Mouse (Mus musculus): Measurements from ENCODE around the gene Irak1. TPM values are rescaled to one million over a fixed set of nuclear protein-coding genes. Genes with fewer than 3 reads are reported as not detected.

Irak1 gene
- polyA plus RNA-seq, 1 experiment from 2014 or later = 56.9 TPM

MicroRNAs within 50 kb of the gene (microRNA counts, 519-probe panel; counts per million panel counts)
- not detected for microRNA mmu-miR-718

Small RNAs within 50 kb of the gene (microRNA-seq; reads per million reads assigned to microRNA genes)
- 2.8 reads per million, percentile 6 among the genes with 10 or more reads in this experiment for gene Mir5132
- gene Mir718 = not detected

Other genes starting within 250 kb of the Irak1 start
- 1.1 and 1.4 TPM in 2 replicates for gene Srpk3, start 249.5 kb downstream of the Irak1 start, polyA plus RNA-seq (2016; fragmentation: Nextera tagmentation; extraction: Ambion mirVana)
- gene Idh3g, start 237.0 kb downstream of the Irak1 start, polyA plus RNA-seq (2016; fragmentation: Nextera tagmentation; extraction: Ambion mirVana) = 166 and 169 TPM in 2 replicates
- 118 and 119 TPM in 2 replicates for gene Ssr4, start 236.9 kb downstream of the Irak1 start, polyA plus RNA-seq (2016; fragmentation: Nextera tagmentation; extraction: Ambion mirVana)
- 2.4 and 2.5 TPM in 2 replicates for gene Pdzd4, start 198.9 kb downstream of the Irak1 start, polyA plus RNA-seq (2016; fragmentation: Nextera tagmentation; extraction: Ambion mirVana)
- 0.30 and 0.34 TPM in 2 replicates for gene Avpr2, start 131.8 kb downstream of the Irak1 start, polyA plus RNA-seq (2016; fragmentation: Nextera tagmentation; extraction: Ambion mirVana)
- gene L1cam, start 127.8 kb downstream of the Irak1 start, polyA plus RNA-seq (2016; fragmentation: Nextera tagmentation; extraction: Ambion mirVana) = 34.9 and 42.6 TPM in 2 replicates
- 2.6 and 2.8 TPM in 2 replicates for gene Arhgap4, start 102.0 kb downstream of the Irak1 start, polyA plus RNA-seq (2016; fragmentation: Nextera tagmentation; extraction: Ambion mirVana)
- 119 and 123 TPM in 2 replicates for gene Naa10, start 102.0 kb downstream of the Irak1 start, polyA plus RNA-seq (2016; fragmentation: Nextera tagmentation; extraction: Ambion mirVana)
- 13.4 and 14.9 TPM in 2 replicates for gene Renbp, start 93.1 kb downstream of the Irak1 start, polyA plus RNA-seq (2016; fragmentation: Nextera tagmentation; extraction: Ambion mirVana)
- gene Hcfc1, start 57.6 kb downstream of the Irak1 start, polyA plus RNA-seq (2016; fragmentation: Nextera tagmentation; extraction: Ambion mirVana) = 81.9 and 88.5 TPM in 2 replicates
- gene Opn1mw, start 103.5 kb upstream of the Irak1 start, polyA plus RNA-seq (2016; fragmentation: Nextera tagmentation; extraction: Ambion mirVana) = not detected in 2 replicates
- gene Mecp2, start 111.4 kb upstream of the Irak1 start, polyA plus RNA-seq (2016; fragmentation: Nextera tagmentation; extraction: Ambion mirVana) = 17.8 and 19.7 TPM in 2 replicates
- not detected in 2 replicates for gene Tex28, start 143.9 kb upstream of the Irak1 start, polyA plus RNA-seq (2016; fragmentation: Nextera tagmentation; extraction: Ambion mirVana)
- 0.06 and 0.09 TPM in 2 replicates for gene Tktl1, start 153.3 kb upstream of the Irak1 start, polyA plus RNA-seq (2016; fragmentation: Nextera tagmentation; extraction: Ambion mirVana)
- gene Flna, start 225.9 kb upstream of the Irak1 start, polyA plus RNA-seq (2016; fragmentation: Nextera tagmentation; extraction: Ambion mirVana) = 210 and 233 TPM in 2 replicates
- gene Emd, start 230.8 kb upstream of the Irak1 start, polyA plus RNA-seq (2016; fragmentation: Nextera tagmentation; extraction: Ambion mirVana) = 15.4 and 18.9 TPM in 2 replicates
- 521 and 544 TPM in 2 replicates for gene Rpl10, start 246.9 kb upstream of the Irak1 start, polyA plus RNA-seq (2016; fragmentation: Nextera tagmentation; extraction: Ambion mirVana)

All from midbrain, embryonic 12.5 days (tissue).